Mouse (Mus musculus) spleen, postnatal 10 days (tissue): Measurements from ENCODE around the gene Cenpp.

Experiments
- DNase-seq, 2 experiments: peaks; one replicate each; pipeline ENCODE4 v3.0.0; 2021 to 2022; ENCODE audit warnings: low spot score in 2 of 2

Gene Cenpp

DNA sequence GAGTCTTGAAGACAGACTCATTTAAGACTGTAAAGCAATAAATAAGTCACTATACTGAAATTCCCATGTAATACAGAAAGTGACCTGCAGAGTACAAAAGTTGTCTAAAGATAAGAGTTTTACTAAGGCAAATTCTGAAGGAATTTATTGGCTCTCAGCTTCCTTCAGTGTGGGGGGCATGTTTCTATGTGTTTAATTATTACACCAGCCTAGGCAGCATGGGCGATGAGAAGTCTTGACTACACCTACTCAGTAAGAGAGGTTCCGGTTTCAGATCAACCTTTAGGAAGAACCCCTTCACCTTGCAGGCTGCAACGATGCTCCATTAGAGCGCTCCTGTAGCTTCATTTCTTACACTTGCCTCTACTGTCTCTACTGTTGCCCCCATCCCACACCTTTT is 121.9 kb downstream of the Cenpp start:
- no peak for DNase-seq

DNA sequence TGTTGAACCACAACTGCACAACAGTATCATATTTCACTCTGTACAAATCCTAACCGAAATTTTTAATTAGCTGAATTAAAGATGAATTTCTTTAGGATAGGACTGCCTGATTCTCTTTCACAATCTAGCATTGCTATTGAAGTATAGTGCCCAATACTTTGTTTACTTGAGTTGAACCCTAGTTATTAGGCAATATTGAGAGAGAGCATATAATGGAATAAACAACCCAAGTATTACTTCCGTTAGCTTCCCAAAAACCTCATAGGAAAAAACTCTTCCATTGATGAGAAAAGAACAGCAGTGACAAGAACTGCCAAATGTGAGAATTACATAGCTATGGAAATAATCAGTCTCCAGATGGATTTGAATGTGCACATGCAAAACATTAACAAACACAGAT is 126.3 kb downstream of the Cenpp start:
- no peak for DNase-seq

DNA sequence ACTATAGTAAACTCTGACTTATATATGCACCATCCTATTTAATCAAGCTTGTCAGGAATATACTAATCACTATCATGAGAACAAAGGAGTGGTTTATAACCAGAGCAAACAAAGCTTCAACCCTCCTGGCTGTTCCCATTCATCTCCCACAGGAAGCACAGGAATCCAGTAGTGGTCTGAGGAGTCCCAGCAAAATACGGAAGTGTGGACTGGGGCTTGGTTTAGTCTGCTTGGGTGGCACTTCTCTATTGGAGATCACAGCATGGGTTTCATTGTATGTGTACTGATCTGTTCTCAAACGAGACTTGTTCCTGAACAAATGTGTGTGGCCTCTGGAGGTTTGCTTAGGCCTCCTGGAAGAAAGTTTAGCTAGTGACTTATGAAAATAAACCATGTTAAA is 133.8 kb downstream of the Cenpp start:
- no peak for DNase-seq

DNA sequence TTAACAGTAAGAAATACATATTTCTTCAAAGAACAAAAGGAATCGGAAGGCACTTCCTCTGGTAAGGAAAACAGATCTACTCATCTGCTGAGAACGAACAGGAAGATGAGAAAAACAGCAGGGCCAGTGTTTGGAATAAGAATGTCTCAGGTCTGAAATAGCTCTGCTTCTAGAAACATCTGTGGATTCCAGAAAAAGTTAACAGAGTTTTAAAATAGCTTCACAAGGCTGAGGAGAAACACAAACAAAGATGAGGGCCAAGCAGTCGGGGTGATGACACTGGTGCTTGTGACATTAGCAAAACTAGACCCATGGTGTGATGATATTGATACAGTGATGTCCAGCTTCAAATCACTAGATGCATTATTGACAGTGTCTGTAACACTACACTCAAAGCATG is 145.4 kb downstream of the Cenpp start:
- no peak for DNase-seq

DNA sequence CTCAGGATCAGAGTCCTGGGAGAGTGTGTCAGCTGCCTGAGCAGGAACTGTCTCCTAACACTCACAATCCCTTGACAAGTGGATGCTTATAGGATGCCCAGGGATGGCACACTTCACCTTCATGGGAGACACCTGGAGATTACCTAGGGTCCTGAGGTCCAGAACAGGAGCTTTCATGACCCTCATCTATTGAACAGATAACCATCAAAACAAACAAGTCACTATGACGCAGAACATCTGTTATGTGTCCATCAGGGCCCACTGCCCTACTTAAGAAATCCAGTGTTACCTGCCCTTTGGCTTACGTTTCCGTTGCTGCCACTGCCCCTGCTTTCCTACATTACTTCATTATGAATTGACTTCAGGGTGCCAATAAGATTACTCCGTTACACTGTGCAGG is 146.8 kb downstream of the Cenpp start:
- no peak for DNase-seq

DNA sequence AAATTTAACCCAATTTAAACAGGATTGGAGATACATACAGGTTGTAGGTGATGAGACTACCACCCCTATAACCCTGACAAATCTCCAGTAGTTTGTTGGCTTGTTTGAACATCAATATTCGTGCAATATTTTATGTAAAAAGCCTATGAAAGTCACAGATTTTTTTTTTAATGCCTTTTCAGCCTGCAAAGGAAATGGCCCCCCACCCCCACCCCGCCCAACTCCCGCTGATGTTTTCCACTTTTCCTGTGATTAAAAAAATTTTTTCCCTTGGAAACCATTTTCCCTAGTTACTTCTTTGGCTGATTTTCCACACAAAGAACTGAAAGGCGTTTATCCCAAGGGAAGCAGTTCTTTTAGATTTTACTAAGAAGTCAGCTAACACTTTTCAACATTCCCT is 148.1 kb downstream of the Cenpp start, which contains the start of gene Ecm2:
Gene Ecm2, plus strand, starts transcription at position 301 of the 400 bp plus-strand sequence.
- no peak for DNase-seq

DNA sequence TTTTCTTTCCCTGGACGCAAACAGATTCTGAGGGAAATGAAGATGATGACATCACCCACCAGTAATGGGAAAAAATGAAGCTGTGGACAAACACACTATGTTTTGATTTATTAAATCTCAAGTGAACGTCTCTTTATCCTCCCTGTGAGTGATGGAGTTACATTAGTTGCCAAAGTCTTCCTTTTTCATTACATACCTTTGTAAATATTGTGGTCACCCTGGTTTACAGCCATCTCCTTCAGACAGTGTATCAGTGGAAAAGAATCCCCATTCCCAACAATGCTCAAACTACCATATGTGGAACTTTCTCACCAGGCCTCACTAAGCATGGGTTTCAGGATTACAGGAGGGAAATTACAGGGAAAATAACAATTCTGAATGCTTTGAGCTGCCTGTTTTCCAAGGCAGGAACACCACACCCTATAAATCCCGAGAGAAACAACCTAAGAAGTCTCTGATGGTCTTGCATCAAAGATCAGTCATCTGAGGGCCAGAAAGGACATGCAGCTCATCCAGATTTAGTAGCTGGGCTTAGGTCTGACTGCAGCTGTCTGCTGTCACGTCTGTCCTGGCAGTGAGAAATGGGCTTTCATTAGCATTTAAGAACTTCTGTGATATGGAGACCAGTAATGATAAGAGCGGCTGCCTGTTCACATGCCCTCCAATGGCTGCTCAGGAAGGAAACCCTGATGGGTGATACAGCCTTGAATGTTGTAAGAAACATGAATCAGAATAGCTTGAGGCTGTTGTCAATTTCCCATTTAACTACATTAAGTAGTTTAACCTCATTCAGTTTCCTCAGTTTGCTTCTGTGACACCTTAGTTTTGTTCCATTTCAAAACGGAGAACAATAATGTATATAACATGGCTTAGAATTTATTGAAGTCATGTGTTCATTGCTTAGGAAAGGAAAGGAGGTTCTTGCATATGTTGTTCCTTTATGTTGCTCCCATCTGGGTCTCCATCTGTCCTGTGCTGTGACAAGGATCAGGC is 159.9 kb downstream of the Cenpp start, which contains the start of gene Tes3-ps:
Gene Tes3-ps, plus strand, starts transcription at position 943 of the 993 bp plus-strand sequence.
- DNase-seq: no peak

DNA sequence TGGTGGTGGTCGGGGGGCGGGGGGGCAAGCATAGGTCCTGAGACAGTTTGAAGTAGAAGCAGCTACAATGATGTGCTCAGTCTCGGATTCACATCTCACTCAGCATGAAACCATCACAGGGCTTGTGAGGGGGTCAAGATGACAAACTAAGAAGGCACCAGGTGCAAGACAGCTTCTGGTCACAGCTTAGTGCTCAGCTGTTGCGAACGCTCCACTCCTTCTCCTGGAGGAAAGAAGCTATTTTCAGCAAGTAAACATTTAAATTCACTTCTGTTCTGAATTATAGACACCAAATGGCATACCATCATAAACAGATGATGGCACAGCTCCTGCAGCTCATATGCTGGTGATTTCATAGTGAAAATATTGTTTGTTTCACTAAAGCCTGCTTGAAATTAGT is 167.2 kb downstream of the Cenpp start:
- no peak for DNase-seq

DNA sequence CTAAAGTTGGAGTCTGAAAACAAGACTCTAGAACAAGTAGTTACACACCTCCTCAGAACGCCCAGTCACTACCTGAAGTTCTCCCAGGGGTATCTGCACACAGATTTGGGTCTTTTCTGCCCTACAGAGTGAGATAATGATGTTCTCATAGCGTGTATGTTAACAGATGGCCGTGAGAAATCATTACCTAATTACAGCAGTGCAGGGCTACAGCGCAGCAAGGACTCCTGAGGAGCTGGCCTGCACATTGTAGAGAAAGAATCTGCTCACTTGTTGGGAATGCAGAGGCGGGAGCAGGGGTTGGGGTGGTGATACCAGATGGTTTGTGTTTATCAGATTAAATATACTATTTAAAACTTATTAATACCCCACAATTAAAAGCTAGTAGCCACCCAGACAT is 172.0 kb downstream of the Cenpp start:
- no peak for DNase-seq

DNA sequence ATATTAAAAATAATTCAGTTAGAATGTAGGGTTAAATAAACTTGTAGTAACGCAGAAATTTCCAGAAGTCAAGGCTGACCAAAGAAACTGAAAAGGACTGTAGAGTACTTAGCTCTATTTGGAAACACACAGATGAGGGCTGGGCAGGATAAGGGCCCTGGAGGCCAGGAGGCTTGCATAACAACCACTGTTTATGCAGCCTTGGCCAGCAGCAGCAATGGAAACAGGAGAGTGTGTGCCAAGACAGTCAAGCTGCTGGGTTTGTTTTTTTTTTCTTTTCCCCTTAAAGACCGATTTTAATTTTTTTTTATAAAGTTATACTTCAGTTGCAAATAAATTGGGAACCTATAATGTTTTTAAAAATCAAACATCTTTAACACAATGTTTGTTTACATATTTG is 172.5 kb downstream of the Cenpp start:
- DNase-seq: no peak

DNA sequence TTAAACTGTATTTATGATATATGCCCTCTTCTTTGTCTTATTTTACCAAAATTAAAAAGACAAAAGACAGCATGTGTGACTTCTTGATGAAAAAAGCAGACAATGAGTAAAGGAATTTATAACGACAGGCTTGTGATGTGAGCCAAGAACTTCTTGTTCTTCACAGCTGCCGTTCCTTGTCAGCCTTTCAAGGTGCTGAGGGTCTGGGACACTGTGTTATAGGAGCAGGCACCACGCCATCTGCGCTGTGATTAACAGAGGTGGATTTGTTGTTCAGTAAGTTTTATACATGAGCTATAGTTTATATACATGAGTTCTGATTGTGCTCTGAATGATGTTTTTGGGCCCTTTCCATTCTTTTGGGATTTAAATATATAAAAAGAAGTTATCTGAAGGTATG is 173.2 kb downstream of the Cenpp start:
- DNase-seq: no peak

DNA sequence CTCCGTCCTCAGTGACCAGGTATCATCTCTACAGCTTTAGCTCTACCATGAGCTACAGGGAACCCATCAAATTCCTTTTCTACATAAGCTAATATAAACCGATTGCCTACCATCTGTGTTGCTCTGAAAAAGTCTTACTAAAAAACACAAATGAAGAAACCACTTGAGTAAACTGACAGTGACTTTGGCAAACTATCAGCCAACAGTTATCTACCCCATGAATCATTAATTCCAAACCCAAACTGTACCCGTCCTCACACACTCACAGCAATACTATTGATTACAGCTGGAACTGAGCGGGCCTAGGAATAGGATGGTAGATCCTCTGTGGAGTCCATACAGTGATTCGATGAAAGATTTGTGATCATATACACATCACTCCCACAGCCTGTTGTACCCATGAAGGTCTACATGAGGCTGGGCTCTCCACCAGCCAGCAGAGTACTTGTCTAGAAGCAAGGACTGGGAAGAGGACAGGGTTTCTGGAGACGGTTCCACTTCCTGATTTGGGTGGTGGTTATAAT is 173.7 kb downstream of the Cenpp start:
- DNase-seq: no peak

DNA sequence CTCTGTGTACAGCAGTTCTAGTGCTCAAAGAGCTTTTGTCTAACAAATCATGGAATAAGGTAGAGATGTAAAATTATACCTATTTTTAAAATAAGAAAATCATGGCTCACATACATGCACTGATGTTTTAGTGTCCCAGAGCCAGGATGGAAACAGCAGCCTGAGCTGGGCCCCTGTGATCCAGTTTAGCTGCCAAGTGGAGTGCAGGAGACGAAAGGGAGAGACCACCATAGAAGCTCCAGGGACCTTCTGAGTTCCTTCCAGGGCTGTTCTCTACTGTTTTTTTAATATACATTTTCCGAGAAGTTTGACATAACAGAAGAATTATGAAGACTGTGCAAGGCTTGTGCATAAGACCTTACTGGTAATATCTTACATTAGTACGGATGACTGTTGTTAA is 174.7 kb downstream of the Cenpp start:
- DNase-seq: no peak

DNA sequence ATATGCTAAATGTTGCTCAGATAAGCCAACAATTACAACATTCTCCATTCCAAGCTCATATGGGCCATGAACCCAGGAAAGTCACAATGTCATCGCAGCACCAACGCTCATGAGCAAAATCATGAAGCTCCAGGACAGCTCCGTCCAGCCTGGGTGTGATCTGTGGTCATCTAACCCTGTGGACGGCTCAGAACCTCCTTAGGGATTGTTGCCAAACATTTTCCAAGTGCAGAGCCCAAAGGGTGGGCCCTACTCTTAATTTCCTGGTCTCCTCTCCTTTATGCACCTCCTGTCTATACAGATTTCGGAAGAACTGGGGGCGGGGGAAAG is 179.9 kb downstream of the Cenpp start:
- no peak for DNase-seq

DNA sequence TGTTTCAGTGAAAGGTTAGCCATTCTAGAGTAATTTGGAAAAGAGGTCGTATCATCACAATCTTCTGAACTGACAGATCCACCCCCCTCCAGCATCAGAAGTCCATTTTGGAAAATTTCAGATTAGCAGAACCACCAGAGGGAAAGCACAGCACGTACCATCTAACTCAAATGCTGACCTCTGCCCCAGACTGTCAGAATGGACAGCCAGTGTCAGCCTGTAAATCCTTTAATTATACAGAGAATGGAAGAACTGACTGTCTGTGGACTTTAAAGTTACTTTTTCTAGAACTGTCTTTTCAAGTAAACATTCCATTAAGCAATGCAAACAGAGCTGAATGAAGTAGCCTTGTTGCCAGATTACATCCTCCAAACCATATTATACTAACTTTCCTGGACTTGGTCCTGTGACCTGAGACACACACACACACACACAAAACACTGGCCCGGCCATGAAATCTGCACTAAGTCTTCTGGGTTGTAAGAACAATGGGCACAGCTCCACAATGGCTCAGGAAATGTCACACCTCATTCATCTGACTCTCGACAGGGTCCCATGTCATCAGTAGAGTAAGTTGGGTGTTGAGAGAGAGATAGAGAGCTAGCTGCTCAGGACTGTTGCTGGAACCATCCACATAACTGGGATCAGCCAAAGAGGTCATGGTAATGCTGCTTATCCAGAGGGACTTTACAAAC is 180.5 kb downstream of the Cenpp start:
- DNase-seq: no peak

DNA sequence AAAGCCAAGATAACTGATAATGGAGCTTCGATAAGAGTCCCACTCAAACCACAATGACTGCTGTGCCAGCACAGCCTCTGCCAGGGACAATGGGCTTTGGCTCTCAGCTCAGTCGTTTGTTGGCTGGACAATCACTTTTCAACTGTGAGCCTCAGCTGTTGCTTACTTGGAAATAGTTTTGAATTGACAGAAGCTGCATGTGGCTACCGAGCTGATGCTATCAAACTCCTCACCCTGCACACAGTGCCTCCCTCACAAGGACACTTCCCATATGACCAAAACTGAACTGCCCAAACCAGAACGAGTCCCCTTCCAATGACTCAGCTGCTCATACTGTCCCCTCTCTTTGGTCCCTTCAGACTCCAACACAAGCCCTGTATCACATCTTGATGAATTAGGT is 181.8 kb downstream of the Cenpp start:
- DNase-seq: no peak

DNA sequence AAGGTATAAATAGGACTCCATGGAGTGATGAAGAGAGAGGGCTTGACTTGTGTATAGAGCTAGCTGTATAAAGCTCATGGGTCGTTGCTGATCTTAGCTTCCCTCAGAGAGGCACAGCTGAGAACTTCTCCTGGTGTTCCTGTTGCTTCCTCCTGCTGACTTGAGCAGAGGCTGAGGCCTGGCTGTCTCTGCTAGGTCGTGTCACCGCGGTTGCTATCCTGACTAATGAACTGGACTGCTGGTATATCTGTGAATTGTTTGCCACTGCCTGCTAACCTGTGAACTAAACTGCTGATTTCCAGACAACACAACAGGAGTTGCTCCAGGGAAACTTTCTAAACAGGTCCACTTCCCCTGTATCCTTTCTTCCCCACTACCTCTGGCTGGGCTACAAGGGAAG is 182.3 kb downstream of the Cenpp start:
- DNase-seq: no peak

DNA sequence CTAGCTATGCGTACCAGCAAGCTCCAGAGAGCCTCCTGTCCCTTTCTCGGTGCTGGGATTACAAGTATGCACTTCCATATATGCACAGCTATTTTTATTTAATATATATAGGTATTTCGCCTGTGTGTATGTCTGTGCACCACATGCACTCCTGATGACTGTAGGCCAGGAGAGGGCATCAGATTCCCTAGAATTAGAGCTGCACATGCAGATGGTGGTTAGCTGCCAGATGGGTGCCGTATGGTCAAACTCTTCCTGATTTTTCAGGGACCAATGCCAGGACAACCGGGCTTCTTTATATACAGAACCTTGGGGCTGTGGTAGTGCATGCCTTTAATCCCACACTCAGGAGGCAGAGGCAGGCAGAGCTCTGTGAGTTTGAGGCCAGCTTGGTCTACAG is 183.6 kb downstream of the Cenpp start:
- DNase-seq: no peak

DNA sequence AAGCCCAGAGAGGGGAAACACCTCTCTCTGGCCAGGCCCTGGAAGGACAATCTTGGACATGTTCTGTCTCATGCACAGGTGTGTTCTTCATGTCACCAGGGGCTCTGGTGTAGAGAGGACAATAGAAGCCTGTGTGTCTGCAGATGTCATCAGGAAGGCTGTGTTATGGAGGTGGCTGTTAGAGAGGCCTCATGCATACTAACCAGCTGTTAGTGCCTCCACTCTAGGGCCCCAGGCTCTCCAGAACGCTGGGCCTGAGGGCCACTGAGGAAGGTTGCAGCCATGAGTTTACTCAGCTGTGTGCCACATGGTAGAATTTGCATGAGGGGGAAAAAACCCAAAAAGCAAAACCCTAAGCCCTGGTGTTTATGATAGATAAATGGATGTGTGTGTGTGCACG is 185.0 kb downstream of the Cenpp start:
- DNase-seq: no peak

DNA sequence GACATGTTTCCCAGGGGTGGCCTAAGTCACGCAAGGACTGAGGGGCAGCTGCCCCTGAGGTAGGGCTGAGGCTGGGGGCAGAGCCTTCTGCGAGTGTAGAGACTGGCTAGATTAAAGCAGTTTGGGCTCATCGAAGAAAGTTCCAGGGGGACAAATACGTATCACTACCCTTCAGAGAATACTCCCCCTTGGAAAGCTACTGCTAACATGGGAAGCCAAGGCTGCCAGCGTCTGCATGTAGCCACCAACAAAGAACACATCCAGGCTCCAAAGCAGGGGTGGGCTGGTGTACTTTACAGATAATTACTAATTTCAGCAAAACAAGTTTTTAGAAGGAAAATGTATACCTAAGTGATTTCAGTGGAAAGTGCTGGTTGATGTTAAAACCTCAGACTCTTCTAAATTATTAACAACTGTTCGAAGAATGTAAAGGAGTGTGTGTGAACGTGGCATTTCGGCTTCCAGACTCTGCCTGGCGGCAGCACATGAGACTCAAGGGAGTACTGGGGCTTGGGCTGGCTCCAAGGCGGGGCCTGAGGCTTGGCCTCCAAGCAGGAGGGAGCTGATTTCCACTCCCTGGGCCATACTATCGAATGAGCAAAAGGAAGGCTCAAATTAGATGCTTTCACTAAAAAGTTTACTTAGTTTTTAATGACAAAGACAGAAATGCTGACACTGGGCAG is 186.1 kb downstream of the Cenpp start:
- no peak for DNase-seq

DNA sequence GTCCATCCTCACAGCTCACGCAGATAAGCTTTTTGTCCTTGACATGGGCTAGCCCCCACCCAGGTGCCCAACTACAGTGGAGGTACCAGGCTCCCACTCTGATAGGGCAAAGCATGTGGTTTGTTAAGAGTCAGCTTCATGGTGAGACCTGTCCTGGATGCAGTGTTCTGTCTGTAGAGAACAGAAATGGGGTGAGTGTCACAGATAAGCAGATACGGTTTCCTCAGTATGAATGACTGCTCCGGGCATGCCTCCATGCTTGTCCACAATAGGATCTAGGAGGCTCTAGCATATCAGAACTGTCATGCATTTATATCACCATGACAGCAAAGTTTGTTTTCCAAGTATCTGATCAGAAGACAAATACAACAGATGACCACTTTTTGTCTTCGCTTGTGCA is 186.7 kb downstream of the Cenpp start:
- no peak for DNase-seq

DNA sequence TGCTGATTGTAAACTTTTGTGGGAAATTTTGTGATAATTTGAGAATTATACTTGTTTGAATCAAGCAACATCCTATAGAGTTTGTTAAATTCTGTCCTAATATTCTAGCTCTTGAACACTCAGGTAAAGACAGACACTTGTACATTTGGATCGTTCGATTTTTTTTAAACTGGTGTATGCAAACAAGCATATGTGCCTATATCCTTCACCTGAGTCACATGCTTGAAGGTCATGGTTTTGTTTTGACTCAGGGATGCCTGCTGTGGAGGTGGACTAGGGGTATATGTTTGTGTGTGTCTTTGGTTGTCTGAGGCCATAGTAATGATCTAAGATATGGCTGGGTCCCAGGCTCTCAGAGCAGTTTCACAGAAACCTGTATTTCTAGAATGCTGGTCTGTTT is 189.7 kb downstream of the Cenpp start:
- DNase-seq: no peak
